Mouse (Mus musculus): ENCODE results near the gene Zbtb1.

DNA sequence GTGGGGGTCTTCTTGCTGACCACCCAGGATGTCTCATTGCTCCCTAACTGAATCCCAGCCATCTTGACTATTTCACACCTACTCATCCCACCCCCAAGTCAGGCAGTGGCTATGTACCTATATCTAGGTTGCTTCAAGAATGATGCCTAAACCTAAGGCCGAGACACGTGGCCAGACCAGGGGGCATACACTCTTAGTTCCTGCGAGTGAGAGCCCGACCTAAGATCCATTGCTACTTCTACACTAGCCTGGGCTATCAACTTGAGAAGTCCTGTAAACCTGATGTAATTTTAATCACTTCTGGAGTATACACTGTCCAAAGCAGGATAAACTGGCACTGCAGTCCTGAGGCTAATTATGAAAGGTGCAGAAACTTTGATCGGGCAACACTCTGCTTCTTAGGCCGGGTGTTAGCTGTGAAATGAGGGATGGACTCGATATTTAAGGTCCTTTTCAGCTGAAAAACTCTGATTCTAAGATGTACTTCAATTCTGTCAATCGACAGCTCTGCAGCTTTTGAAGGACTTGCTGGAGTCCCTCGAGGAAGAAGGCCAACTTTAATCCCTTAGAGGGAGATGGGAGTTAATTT is 1.8 kb upstream of the Zbtb1 start:
- TF ChIP-seq POLR2A (IDR thresholded peaks at IDR 0.05; ENCODE audit: extremely low read depth, insufficient read depth, low read length) (no peak), CTCF (IDR thresholded peaks at IDR 0.05; ENCODE audit: low read depth, low read length) (no peak)

Measured in liver, adult 2 months (tissue).